Mouse (Mus musculus): Measurements from ENCODE around the gene Gprin3. TPM values are rescaled to one million over a fixed set of nuclear protein-coding genes. Genes with fewer than 3 reads are reported as not detected.

The Gprin3 gene
- total RNA-seq (2018; cell fraction: chromatin; rRNA removed) = under 1 TPM in 1 of 26 experiments, not detected in 25; 0.06 TPM
- total RNA-seq (2018; cell fraction: cytosol; rRNA removed) = under 1 TPM in 2 of 26 experiments, not detected in 24; under 0.01 TPM
- under 1 TPM in 1 of 26 experiments, not detected in 25; 0.08 TPM for total RNA-seq (2018; cell fraction: nucleus; rRNA removed)
- polyA plus RNA-seq (2018) = not detected in 3 replicates

- WGBS (ENCODE audit: missing documents) = 7% methylated on average over 34 of the region's 34 CpGs
- Histone ChIP-seq H3K36me3 (ENCODE audit: inconsistent target) (no peaks in the 10 kb centered on the region), H3K79me2 (ENCODE audit: inconsistent target) (no peaks in the 10 kb centered on the region), H3K4me3 (ENCODE audit: inconsistent target) (no peak within 1 kb of the TSS), H3K27ac (no peak within 1 kb of the TSS)
Observed at GRCm38 (mm10) chr6:59425824-59426533, at the start of gene Gprin3. Gene Gprin3 (minus strand): TSS chr6:59426294.

- Histone ChIP-seq H3K27ac (no peak overlapping the region), H3K36me3 (ENCODE audit: inconsistent target) (no peaks in the 10 kb centered on the region), H3K79me2 (ENCODE audit: inconsistent target) (no peaks in the 10 kb centered on the region), H3K4me3 (ENCODE audit: inconsistent target) (no peak overlapping the region)
Observed at GRCm38 (mm10) chr6:59458861-59459260, 32.8 kb upstream of the Gprin3 start.

GRCm38 (mm10) chr6:59456116-59456515, 30.0 kb upstream of the Gprin3 start:
- 81% methylated on average over 1 of the region's 1 CpGs for WGBS (ENCODE audit: missing documents)
- no peak overlapping the region for H3K4me3 ChIP-seq (ENCODE audit: inconsistent target)

GRCm38 (mm10) chr6:59451348-59451747, 25.3 kb upstream of the Gprin3 start:
- Histone ChIP-seq H3K4me3 (ENCODE audit: inconsistent target) (no peak overlapping the region), H3K27ac (no peak overlapping the region), H3K79me2 (ENCODE audit: inconsistent target) (no peaks in the 10 kb centered on the region), H3K36me3 (ENCODE audit: inconsistent target) (no peaks in the 10 kb centered on the region)
- WGBS (ENCODE audit: missing documents) = 52% methylated on average over 3 of the region's 3 CpGs

More at GRCm38 (mm10) chr6:59456116-59456515, 30.0 kb upstream of the Gprin3 start:
- H3K36me3 ChIP-seq (ENCODE audit: inconsistent target) = no peaks in the 10 kb centered on the region
- no peaks in the 10 kb centered on the region for H3K79me2 ChIP-seq (ENCODE audit: inconsistent target)
- no peak overlapping the region for H3K27ac ChIP-seq

- H3K27ac ChIP-seq = no peak overlapping the region
- H3K36me3 ChIP-seq (ENCODE audit: inconsistent target) = no peaks in the 10 kb centered on the region
- H3K4me3 ChIP-seq (ENCODE audit: inconsistent target) = no peak overlapping the region
- no peaks in the 10 kb centered on the region for H3K79me2 ChIP-seq (ENCODE audit: inconsistent target)
- 62% methylated on average over 3 of the region's 3 CpGs for WGBS (ENCODE audit: missing documents)
Observed at GRCm38 (mm10) chr6:59445101-59445503, 19.0 kb upstream of the Gprin3 start.

GRCm38 (mm10) chr6:59435906-59436305, 9.8 kb upstream of the Gprin3 start:
- 65% methylated on average over 3 of the region's 3 CpGs for WGBS (ENCODE audit: missing documents)
- Histone ChIP-seq H3K79me2 (ENCODE audit: inconsistent target) (no peaks in the 10 kb centered on the region), H3K36me3 (ENCODE audit: inconsistent target) (no peaks in the 10 kb centered on the region), H3K4me3 (ENCODE audit: inconsistent target) (no peak overlapping the region), H3K27ac (no peak overlapping the region)

GRCm38 (mm10) chr6:59433116-59433515, 7.0 kb upstream of the Gprin3 start:
- Histone ChIP-seq H3K79me2 (ENCODE audit: inconsistent target) (no peaks in the 10 kb centered on the region), H3K4me3 (ENCODE audit: inconsistent target) (no peak overlapping the region), H3K36me3 (ENCODE audit: inconsistent target) (no peaks in the 10 kb centered on the region), H3K27ac (no peak overlapping the region)
- 60% methylated on average over 1 of the region's 1 CpGs for whole genome bisulfite sequencing (ENCODE audit: missing documents)

GRCm38 (mm10) chr6:59426534-59426885, 416 bp upstream of the Gprin3 start:
- 23% methylated on average over 2 of the region's 3 CpGs for WGBS (ENCODE audit: missing documents)
- Histone ChIP-seq H3K79me2 (ENCODE audit: inconsistent target) (no peaks in the 10 kb centered on the region), H3K36me3 (ENCODE audit: inconsistent target) (no peaks in the 10 kb centered on the region), H3K27ac (no peak overlapping the region), H3K4me3 (ENCODE audit: inconsistent target) (no peak overlapping the region)

GRCm38 (mm10) chr6:59424871-59425740, 988 bp downstream of the Gprin3 start:
- Histone ChIP-seq H3K79me2 (ENCODE audit: inconsistent target) (no peaks in the 10 kb centered on the region), H3K36me3 (ENCODE audit: inconsistent target) (no peaks in the 10 kb centered on the region), H3K4me3 (ENCODE audit: inconsistent target) (no peak overlapping the region), H3K27ac (no peak overlapping the region)
- 75% methylated on average over 10 of the region's 10 CpGs for WGBS (ENCODE audit: missing documents)

- H3K27ac ChIP-seq = no peak overlapping the region
- no peak overlapping the region for H3K4me3 ChIP-seq (ENCODE audit: inconsistent target)
- WGBS (ENCODE audit: missing documents) = 100% methylated on average over 1 of the region's 1 CpGs
- no peaks in the 10 kb centered on the region for H3K36me3 ChIP-seq (ENCODE audit: inconsistent target)
- H3K79me2 ChIP-seq (ENCODE audit: inconsistent target) = no peaks in the 10 kb centered on the region
Observed at GRCm38 (mm10) chr6:59423836-59424235, 2.3 kb downstream of the Gprin3 start.

- no peaks in the 10 kb centered on the region for H3K79me2 ChIP-seq (ENCODE audit: inconsistent target)
- no peak overlapping the region for H3K27ac ChIP-seq
- 64% methylated on average over 2 of the region's 3 CpGs for WGBS (ENCODE audit: missing documents)
- no peaks in the 10 kb centered on the region for H3K36me3 ChIP-seq (ENCODE audit: inconsistent target)
- no peak overlapping the region for H3K4me3 ChIP-seq (ENCODE audit: inconsistent target)
Observed at GRCm38 (mm10) chr6:59419264-59419663, 6.8 kb downstream of the Gprin3 start.

GRCm38 (mm10) chr6:59418659-59419058, 7.4 kb downstream of the Gprin3 start:
- WGBS (ENCODE audit: missing documents) = 85% methylated on average over 2 of the region's 2 CpGs
- Histone ChIP-seq H3K79me2 (ENCODE audit: inconsistent target) (no peaks in the 10 kb centered on the region), H3K27ac (no peak overlapping the region), H3K4me3 (ENCODE audit: inconsistent target) (no peak overlapping the region), H3K36me3 (ENCODE audit: inconsistent target) (no peaks in the 10 kb centered on the region)

- H3K4me3 ChIP-seq (ENCODE audit: inconsistent target) = no peak overlapping the region
- H3K36me3 ChIP-seq (ENCODE audit: inconsistent target) = no peaks in the 10 kb centered on the region
- 97% methylated on average over 6 of the region's 6 CpGs for WGBS (ENCODE audit: missing documents)
- H3K79me2 ChIP-seq (ENCODE audit: inconsistent target) = no peaks in the 10 kb centered on the region
- no peak overlapping the region for H3K27ac ChIP-seq
Observed at GRCm38 (mm10) chr6:59414816-59415215, 11.3 kb downstream of the Gprin3 start.

GRCm38 (mm10) chr6:59412417-59413346, 13.4 kb downstream of the Gprin3 start:
- no peaks in the 10 kb centered on the region for H3K36me3 ChIP-seq (ENCODE audit: inconsistent target)
- H3K4me3 ChIP-seq (ENCODE audit: inconsistent target) = no peak overlapping the region
- no peaks in the 10 kb centered on the region for H3K79me2 ChIP-seq (ENCODE audit: inconsistent target)
- no peak overlapping the region for H3K27ac ChIP-seq
- WGBS (ENCODE audit: missing documents) = 15% methylated on average over 13 of the region's 13 CpGs
